Mouse (Mus musculus): ENCODE data around the gene Dynlt1a.
"Not testable (repeated sequence)": the region's sequence is repeated elsewhere in the genome, so short reads cannot be mapped to it uniquely, and the experiment has no call there.

The Dynlt1a gene

GRCm38 (mm10) chr17:6317339-6317985 lies at the start of gene Dynlt1a:
Dynlt1a (minus strand) TSS chr17:6317500.
- DNase-seq (ENCODE audit: low spot score in 2 of 2), result peak; percentile 91 to 92

- peak in 1 of 2 experiments; percentile 3 for DNase-seq (ENCODE audit: low spot score in 2 of 2)
These were observed 38.0 kb upstream of the Dynlt1a start for GRCm38 (mm10) chr17:6355256-6355655.

- DNase-seq (ENCODE audit: low spot score in 2 of 2), result not testable (repeated sequence)
These were observed 25.4 kb upstream of the Dynlt1a start for GRCm38 (mm10) chr17:6342606-6343294.

- DNase-seq (ENCODE audit: low spot score in 2 of 2), result not testable (repeated sequence)
These were observed 11.7 kb upstream of the Dynlt1a start for GRCm38 (mm10) chr17:6328997-6329396.

DNA sequence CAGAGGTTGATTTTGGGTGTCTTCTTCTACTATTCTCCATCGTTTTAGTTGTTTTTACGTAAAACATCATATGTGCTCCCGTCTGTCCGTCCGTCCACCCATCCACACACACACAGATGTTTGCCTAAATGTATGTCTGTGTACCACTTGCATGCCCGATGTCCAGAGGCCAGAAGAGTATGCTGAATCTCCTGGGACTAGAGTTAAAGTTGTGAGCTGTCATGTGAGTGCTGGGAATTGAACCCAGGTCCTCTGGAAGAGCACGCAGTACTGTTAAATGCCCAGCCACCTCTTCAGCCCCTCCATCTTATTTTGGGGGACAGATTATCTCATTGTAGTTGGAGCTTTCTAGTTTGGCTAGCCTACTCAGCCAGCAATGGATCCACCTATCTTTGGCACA lies 10.3 kb upstream of the Dynlt1a start:
- DNase-seq (ENCODE audit: low spot score in 2 of 2), result not testable (repeated sequence)

DNA sequence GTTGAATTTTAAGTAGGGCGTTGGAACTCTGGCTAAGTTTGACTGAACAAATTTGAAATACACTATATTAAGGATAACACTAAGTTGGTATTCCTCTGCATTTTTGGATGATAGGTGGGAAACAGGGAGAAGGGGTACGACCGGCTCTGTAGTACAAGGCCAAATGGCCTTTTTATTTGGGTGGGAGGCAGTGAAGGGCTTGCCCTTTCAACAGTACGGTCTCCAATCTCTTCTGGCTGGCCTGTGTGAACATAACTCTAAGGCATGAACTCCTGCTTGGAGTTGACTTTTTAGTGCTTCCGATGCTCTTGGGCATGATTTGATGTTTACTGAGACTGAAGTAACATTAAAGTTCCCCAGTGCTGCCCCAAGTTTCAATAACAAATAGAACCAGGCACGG lies 8.2 kb upstream of the Dynlt1a start:
- DNase-seq (ENCODE audit: low spot score in 2 of 2), result not testable (repeated sequence)

- DNase-seq (ENCODE audit: low spot score in 2 of 2), result not testable (repeated sequence)
These were observed 7.7 kb upstream of the Dynlt1a start for GRCm38 (mm10) chr17:6325021-6325420.

- DNase-seq (ENCODE audit: low spot score in 2 of 2), result not testable (repeated sequence)
These were observed 4.4 kb upstream of the Dynlt1a start for GRCm38 (mm10) chr17:6321778-6322101.

DNA sequence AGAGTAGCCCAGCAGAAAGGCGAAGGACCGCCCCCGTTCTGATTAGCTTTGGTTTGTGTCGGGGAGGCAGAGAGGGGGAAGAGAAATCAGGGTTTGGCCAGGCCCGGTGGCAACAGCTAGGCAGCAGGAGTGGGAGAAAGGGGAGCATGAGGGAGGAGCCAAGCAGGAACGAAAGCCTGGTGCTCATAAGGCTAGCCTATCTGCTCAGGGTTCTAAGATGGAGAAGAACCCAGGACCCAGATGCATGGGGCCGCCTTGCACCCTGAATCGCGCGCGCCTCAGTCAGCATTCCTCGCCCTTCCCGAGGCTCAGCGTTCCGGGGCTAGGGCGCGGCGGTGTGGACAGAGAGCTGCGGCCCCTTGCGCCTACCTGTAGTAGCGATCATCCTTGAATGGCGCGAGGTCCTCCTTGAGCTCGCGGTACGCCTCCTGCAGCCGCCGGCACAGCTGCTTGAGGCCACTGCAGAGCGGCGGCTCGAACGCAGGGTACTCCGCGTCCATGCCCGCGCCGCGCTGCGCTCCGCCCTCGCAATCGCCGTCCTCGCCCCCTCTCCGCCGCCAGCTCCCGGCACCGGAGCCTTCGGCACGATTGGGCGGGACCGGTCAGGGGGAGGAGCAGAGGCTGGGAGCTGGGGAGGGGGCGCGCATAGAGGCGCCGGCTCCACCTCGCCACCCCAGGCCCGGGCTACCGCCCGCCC lies 3.9 kb upstream of the Dynlt1a start:
- not testable (repeated sequence) for DNase-seq (ENCODE audit: low spot score in 2 of 2)

GRCm38 (mm10) chr17:6316379-6317126 lies 747 bp downstream of the Dynlt1a start:
- peak; percentile 64 to 66 for DNase-seq (ENCODE audit: low spot score in 2 of 2)

GRCm38 (mm10) chr17:6315706-6316105 lies 1.6 kb downstream of the Dynlt1a start:
- peak in 1 of 2 experiments; percentile 41 for DNase-seq (ENCODE audit: low spot score in 2 of 2)

- DNase-seq (ENCODE audit: low spot score in 2 of 2), result not testable (repeated sequence)
These were observed 2.8 kb downstream of the Dynlt1a start for GRCm38 (mm10) chr17:6314493-6314892.

- peak; percentile 37 to 41 for DNase-seq (ENCODE audit: low spot score in 2 of 2)
These were observed 4.5 kb downstream of the Dynlt1a start for GRCm38 (mm10) chr17:6312755-6313154.

- not testable (repeated sequence) for DNase-seq (ENCODE audit: low spot score in 2 of 2)
These were observed 5.6 kb downstream of the Dynlt1a start for GRCm38 (mm10) chr17:6311716-6312115.

DNA sequence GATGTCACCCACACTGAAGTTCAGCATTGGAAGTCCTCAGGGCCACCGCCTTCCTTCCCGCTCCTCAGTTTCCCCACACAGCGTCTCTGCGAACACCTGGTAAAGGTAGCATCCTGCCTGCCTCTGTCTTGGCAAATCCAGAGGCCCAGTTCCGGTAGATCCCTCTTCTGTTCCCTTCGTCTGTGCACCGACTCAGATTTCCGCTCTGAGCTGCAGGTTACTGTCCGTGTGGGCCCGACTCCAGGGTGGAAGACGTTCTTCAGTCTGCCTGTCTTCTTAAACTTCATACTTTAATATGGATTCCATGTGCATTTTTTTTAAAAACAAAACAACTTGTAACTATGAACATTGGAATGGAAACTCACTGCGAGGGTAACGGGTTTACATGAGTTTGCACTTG lies 10.8 kb downstream of the Dynlt1a start:
- DNase-seq (ENCODE audit: low spot score in 2 of 2), result not testable (repeated sequence)

- not testable (repeated sequence) for DNase-seq (ENCODE audit: low spot score in 2 of 2)
These were observed 11.5 kb downstream of the Dynlt1a start for GRCm38 (mm10) chr17:6305656-6306270.

DNA sequence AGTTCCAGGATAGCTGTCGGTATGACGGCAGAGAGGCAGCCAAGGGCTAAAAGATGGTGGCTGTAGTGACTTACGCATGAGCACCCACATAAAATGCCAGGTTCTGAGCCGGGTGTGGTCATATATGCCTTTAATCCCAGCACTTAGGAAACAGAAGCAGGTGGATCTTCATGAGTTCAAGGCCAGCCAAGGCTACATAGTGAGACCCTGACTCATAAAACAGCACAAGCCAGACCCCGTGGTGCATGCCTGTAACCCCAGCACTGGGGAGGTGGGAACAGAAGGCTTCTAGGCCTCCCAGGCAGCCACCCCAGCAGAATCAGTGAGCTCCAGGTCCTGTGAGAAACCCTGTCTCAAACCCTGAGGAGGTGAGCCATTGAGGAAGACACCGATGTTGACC lies 12.4 kb downstream of the Dynlt1a start:
- not testable (repeated sequence) for DNase-seq (ENCODE audit: low spot score in 2 of 2)

DNA sequence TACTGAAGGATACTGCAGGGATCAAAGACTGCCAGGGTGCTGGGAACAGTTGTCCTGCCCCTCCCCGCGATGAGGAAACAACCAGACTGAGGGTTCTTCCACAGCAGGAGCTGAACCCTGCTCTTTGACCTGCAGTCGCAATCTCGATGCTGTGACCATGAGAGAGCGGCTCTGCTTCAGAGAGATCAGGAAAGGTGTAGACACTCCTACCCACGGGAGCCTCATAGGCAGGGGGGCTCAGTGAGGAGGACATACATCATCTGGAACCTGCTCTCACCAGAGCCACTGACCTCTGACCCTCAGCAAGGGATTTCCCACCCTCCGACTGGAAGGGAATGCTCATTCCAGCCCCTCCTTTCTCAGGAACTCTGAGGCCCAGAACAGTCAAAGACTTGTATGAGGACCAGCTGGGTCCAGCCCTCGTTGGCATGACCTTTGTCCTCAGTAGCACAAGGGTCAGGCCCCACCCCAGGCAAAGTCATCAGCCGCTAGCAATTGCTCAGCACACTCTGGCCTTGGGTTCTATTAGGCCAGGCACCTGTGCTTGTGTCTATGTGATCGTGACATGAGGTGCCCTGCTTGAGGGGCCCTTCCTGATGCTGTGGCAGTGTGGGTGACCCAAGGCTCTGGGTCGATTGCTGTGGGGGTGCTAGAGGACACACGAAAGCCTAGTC lies 17.0 kb downstream of the Dynlt1a start:
- DNase-seq (ENCODE audit: low spot score in 2 of 2), result not testable (repeated sequence)

GRCm38 (mm10) chr17:6297060-6297795 lies 20.1 kb downstream of the Dynlt1a start:
- DNase-seq (ENCODE audit: low spot score in 2 of 2), result not testable (repeated sequence)

DNA sequence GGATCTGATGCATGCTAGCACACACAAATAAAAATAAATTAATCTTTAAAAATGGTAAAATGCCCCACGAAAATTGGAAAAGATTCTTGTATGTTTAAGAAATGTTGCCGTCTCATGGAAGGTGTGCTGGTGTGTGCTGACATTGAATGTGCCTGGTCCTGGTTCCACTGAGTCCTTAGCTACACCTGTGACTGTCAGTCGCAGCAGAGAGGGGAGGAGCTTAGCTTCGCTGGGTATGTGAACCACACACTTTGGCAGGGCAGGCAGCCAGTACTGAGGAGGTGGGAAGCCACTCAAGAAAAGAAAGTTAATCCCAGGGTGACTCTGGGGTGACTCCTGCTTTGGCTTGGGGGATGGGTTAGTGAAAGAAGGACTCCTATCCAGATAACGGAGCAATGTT lies 23.4 kb downstream of the Dynlt1a start:
- DNase-seq (ENCODE audit: low spot score in 2 of 2), result not testable (repeated sequence)
